Mouse (Mus musculus): ENCODE results near the gene 4430402I18Rik.

DNA sequence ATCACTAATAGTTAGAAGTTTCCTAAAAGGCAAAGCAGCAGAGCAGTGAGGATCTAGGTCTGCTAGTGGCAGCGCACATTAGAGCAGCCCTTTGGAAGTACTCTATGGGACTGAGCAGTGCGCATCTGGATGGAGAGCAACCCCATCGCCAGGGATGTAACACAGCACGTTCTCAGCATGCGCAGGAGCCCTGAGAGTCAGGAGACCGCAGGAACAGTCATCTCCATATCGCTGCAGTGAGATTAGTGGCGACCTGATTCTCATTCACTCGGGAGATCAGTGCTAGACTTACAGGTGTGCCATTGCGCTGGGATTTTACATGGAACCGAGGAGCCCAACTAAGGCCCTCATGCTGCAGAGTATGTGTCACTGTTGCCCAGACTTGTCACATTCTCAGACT is 41.4 kb upstream of the 4430402I18Rik start:
- TF ChIP-seq CTCF (IDR thresholded peaks at IDR 0.05; ENCODE audit: low read depth, low read length) (no peak), POLR2A (IDR thresholded peaks at IDR 0.05; ENCODE audit: borderline replicate concordance, low read depth, low read length) (no peak)
